Mouse (Mus musculus) heart, adult 2 months (tissue): ENCODE measurements at regions not wholly inside any gene's neighbourhood (a gene's known extent, or its start where the extent isn't known, plus 50 kb on each side); places are given as distances from the start of the nearest gene placed in this dataset.

Experiments used
- DNase-seq, 2 experiments: peaks; one replicate each; pipeline ENCODE4 v3.0.0; 2021
- H3K27ac ChIP-seq: fragments of 200-600 bp; 2 replicates; pipeline ENCODE4 v1.8.1; 2022
- H3K27me3 ChIP-seq: fragments of 200-500 bp; 2 replicates; pipeline ENCODE4 v1.6.1; 2012; ENCODE audit warnings: mild to moderate bottlenecking, low read length, inconsistent platforms, mixed read lengths; ENCODE audit not compliant: control insufficient read depth, insufficient read depth
- H3K36me3 ChIP-seq: fragments of 200-500 bp; 2 replicates; pipeline ENCODE4 v1.6.1; 2012; ENCODE audit warnings: low read length, inconsistent platforms; ENCODE audit not compliant: control insufficient read depth, insufficient read depth
- H3K4me1 ChIP-seq: fragments of 200-500 bp; 2 replicates; pipeline ENCODE4 v1.6.1; 2011; ENCODE audit warnings: low read length; ENCODE audit not compliant: control insufficient read depth, insufficient read depth
- H3K4me3 ChIP-seq: fragments of 200-600 bp; 2 replicates; pipeline ENCODE4 v1.8.1; 2022
- H3K79me2 ChIP-seq: fragments of 200-500 bp; replicated peaks from 2 replicates; pipeline ENCODE4 v1.6.1; 2012; ENCODE audit warnings: mild to moderate bottlenecking, inconsistent platforms, low read length, moderate library complexity, mixed read lengths; ENCODE audit not compliant: control insufficient read depth, insufficient read depth
- H3K9ac ChIP-seq: fragments of 200-500 bp; 2 replicates; pipeline ENCODE4 v1.6.1; 2012; ENCODE audit warnings: low read depth, mild to moderate bottlenecking, control low read depth, inconsistent platforms, low read length, mixed read lengths
- CTCF ChIP-seq: fragments of 200-600 bp; IDR thresholded peaks from 2 replicates; pipeline ENCODE4 v1.8.1; 2022; ENCODE audit warnings: antibody characterized with exemption, mild to moderate bottlenecking, moderate library complexity
- EP300 ChIP-seq: fragments of 200-500 bp; IDR thresholded peaks from 2 replicates; pipeline ENCODE4 v1.6.1; 2011; ENCODE audit warnings: low read depth, low read length, control low read depth; ENCODE audit not compliant: insufficient read depth
- POLR2A ChIP-seq: fragments of 200-500 bp; IDR thresholded peaks from 2 replicates; pipeline ENCODE4 v1.6.1; 2011; ENCODE audit warnings: mild to moderate bottlenecking, low read depth, low read length, control low read depth; ENCODE audit not compliant: insufficient read depth
- WGBS: fragments of 180-500 bp; shearing (Covaris S2); methylation state at CpG from one replicate; pipeline ENCODE4 v1.1.7; 2018; 5-methylcytosine and 5-hydroxymethylcytosine counted together
- intact Hi-C: fragments of 180-260 bp; cut with DNase I; formaldehyde crosslinking; loops from one replicate; pipeline ENCODE4 v1.15.1; 2025

GRCm38 (mm10) chr13:44601024-44601423 is 128.2 kb upstream of the Jarid2 start:
- Histone ChIP-seq H3K36me3 (no peaks in the 10 kb centered on the region), H3K27me3 (no peaks in the 10 kb centered on the region), H3K79me2 (no peaks in the 10 kb centered on the region), H3K4me1 (no peaks in the 10 kb centered on the region), H3K4me3 (no peak overlapping the region), H3K27ac (no peak overlapping the region), H3K9ac (no peak overlapping the region)
- WGBS, result 86% methylated on average over 2 of the region's 2 CpGs
- no peak for DNase-seq
- TF ChIP-seq EP300 (no peak), CTCF (no peak), POLR2A (no peak)
- intact Hi-C loops, result no loop called here

- TF ChIP-seq POLR2A (no peak), EP300 (no peak), CTCF (no peak)
- Histone ChIP-seq H3K9ac (no peak overlapping the region), H3K27me3 (no peaks in the 10 kb centered on the region), H3K79me2 (no peaks in the 10 kb centered on the region), H3K36me3 (no peaks in the 10 kb centered on the region), H3K27ac (no peak overlapping the region), H3K4me1 (peaks cover 1% of the 10 kb centered on the region; the same call in 1 of the 2 replicates), H3K4me3 (no peak overlapping the region)
- intact Hi-C loops, result no loop called here
- DNase-seq, result no peak
- WGBS, result 74% methylated on average over 6 of the region's 6 CpGs
These were observed 126.6 kb upstream of the Jarid2 start for GRCm38 (mm10) chr13:44602658-44603057.

GRCm38 (mm10) chr13:44607316-44608285 is 121.7 kb upstream of the Jarid2 start:
- no peak for DNase-seq
- no peak for TF ChIP-seq EP300
- no peak for TF ChIP-seq POLR2A
- no peak for TF ChIP-seq CTCF
- 63% methylated on average over 13 of the region's 13 CpGs for WGBS
- Histone ChIP-seq H3K27ac (peak overlapping the region; percentile 73), H3K9ac (no peak overlapping the region), H3K4me1 (peaks cover 3% of the 10 kb centered on the region; the same call in 1 of the 2 replicates), H3K36me3 (no peaks in the 10 kb centered on the region), H3K79me2 (no peaks in the 10 kb centered on the region), H3K27me3 (no peaks in the 10 kb centered on the region), H3K4me3 (no peak overlapping the region)
- intact Hi-C loops, result no loop called here

GRCm38 (mm10) chr13:44608286-44608675 is 121.0 kb upstream of the Jarid2 start:
- no peak overlapping the region for H3K4me3 ChIP-seq
- no peak overlapping the region for H3K9ac ChIP-seq
- H3K36me3 ChIP-seq, result no peaks in the 10 kb centered on the region
- peaks cover 3% of the 10 kb centered on the region; the same call in 1 of the 2 replicates for H3K4me1 ChIP-seq
- 66% methylated on average over 3 of the region's 3 CpGs for WGBS
- intact Hi-C loops, result no loop called here
- H3K27ac ChIP-seq, result peak overlapping the region; percentile 73
- no peaks in the 10 kb centered on the region for H3K79me2 ChIP-seq
- no peak for DNase-seq
- TF ChIP-seq POLR2A (no peak), EP300 (no peak), CTCF (no peak)
- H3K27me3 ChIP-seq, result no peaks in the 10 kb centered on the region

GRCm38 (mm10) chr13:44608681-44609335 is 120.5 kb upstream of the Jarid2 start:
- intact Hi-C loops, result no loop called here
- WGBS, result 63% methylated on average over 11 of the region's 11 CpGs
- Histone ChIP-seq H3K27me3 (no peaks in the 10 kb centered on the region), H3K27ac (peak overlapping the region; percentile 73), H3K36me3 (no peaks in the 10 kb centered on the region), H3K79me2 (no peaks in the 10 kb centered on the region), H3K4me3 (no peak overlapping the region), H3K4me1 (peaks cover 3% of the 10 kb centered on the region; the same call in 1 of the 2 replicates), H3K9ac (no peak overlapping the region)
- DNase-seq, result peak; percentile 23 to 34
- no peak for TF ChIP-seq POLR2A
- TF ChIP-seq CTCF, result no peak
- TF ChIP-seq EP300, result peak; percentile 63

- intact Hi-C loops, result no loop called here
- Histone ChIP-seq H3K9ac (no peak overlapping the region), H3K79me2 (no peaks in the 10 kb centered on the region), H3K27ac (peak overlapping the region; percentile 73), H3K4me3 (no peak overlapping the region), H3K36me3 (no peaks in the 10 kb centered on the region), H3K27me3 (no peaks in the 10 kb centered on the region), H3K4me1 (peaks cover 3% of the 10 kb centered on the region; the same call in 1 of the 2 replicates)
- WGBS, result 89% methylated on average over 5 of the region's 5 CpGs
- TF ChIP-seq CTCF, result no peak
- no peak for DNase-seq
These were observed 119.7 kb upstream of the Jarid2 start for GRCm38 (mm10) chr13:44609606-44610005.
